Mouse (Mus musculus) lung, postnatal 0 days (tissue): ENCODE results near the gene Xntrpc.
"Not testable (repeated sequence)": the region's sequence is repeated elsewhere in the genome, so short reads cannot be mapped to it uniquely, and the experiment has no call there.

ENCODE experiments used
- CTCF ChIP-seq: IDR thresholded peaks from 2 replicates; pipeline ENCODE4 v1.5.1; 2016; ENCODE audit warnings: antibody characterized with exemption, mild to moderate bottlenecking
- EP300 ChIP-seq: IDR thresholded peaks from 2 replicates; pipeline ENCODE4 v1.6.1; 2016; ENCODE audit warnings: antibody characterized with exemption, mild to moderate bottlenecking, control low read depth

DNA sequence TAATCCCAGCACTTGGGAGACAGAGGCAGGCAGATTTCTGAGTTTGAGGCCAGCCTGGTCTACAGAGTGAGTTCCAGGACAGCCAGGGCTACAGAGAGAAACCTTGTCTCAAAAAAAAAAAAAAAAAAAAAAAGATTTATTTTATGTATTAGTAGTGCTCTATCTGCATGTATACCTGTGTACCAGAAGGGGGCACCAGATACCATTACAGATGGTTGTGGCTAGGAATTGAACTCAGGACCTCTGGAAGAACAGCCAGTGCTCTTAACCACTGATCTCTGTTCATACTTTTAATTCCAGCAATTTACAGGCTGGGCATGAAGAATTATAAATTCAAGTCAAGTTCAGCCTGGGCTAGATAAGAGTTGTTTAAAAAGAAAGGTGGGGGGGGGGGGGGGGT, 17.0 kb upstream of the Xntrpc start:
- TF ChIP-seq EP300, result not testable (repeated sequence)
- TF ChIP-seq CTCF, result peak; percentile 49
